Mouse (Mus musculus): ENCODE data around the gene Hoxd4. TPM values are rescaled to one million over a fixed set of nuclear protein-coding genes. Genes with fewer than 3 reads are reported as not detected.

Gene Hoxd4
- polyA plus RNA-seq, 1 experiment from 2014 or later, result not detected

- no peaks in the 10 kb centered on the region for H3K36me3 ChIP-seq (ENCODE audit: control insufficient read depth, insufficient read depth, low read length)
- no peak overlapping the region for H3K27ac ChIP-seq (ENCODE audit: low read length)
- H3K9me3 ChIP-seq (replicated peaks; ENCODE audit: control insufficient read depth, low read length, poor library complexity, severe bottlenecking), result no peaks in the 10 kb centered on the region
- 8% methylated on average over 4 of the region's 4 CpGs for WGBS
- no peak for ATAC-seq
- H3K4me3 ChIP-seq (ENCODE audit: low read depth, low read length), result no peak overlapping the region
- H3K4me1 ChIP-seq (ENCODE audit: control insufficient read depth, insufficient read depth, low read length), result 0 out of 2 replicates have a peak, but pooled peaks cover 6% of the 10 kb centered on the region
- peaks cover 85% of the 10 kb centered on the region for H3K27me3 ChIP-seq (ENCODE audit: control insufficient read depth, insufficient read depth, low read depth, low read length)
- no peak overlapping the region for H3K4me2 ChIP-seq (ENCODE audit: low read length)
- H3K9ac ChIP-seq (ENCODE audit: low read depth, low read length), result no peak overlapping the region
Measured at GRCm38 (mm10) chr2:74685059-74685603, 26.6 kb upstream of the Hoxd4 start.

GRCm38 (mm10) chr2:74686301-74686987 is 25.3 kb upstream of the Hoxd4 start:
- Histone ChIP-seq H3K27me3 (ENCODE audit: control insufficient read depth, insufficient read depth, low read depth, low read length) (peaks cover 80% of the 10 kb centered on the region), H3K36me3 (ENCODE audit: control insufficient read depth, insufficient read depth, low read length) (no peaks in the 10 kb centered on the region), H3K4me1 (ENCODE audit: control insufficient read depth, insufficient read depth, low read length) (0 out of 2 replicates have a peak, but pooled peaks cover 6% of the 10 kb centered on the region), H3K9me3 (replicated peaks; ENCODE audit: control insufficient read depth, low read length, poor library complexity, severe bottlenecking) (no peaks in the 10 kb centered on the region), H3K9ac (ENCODE audit: low read depth, low read length) (no peak overlapping the region), H3K4me2 (ENCODE audit: low read length) (no peak overlapping the region), H3K27ac (ENCODE audit: low read length) (no peak overlapping the region), H3K4me3 (ENCODE audit: low read depth, low read length) (no peak overlapping the region)
- no peak for ATAC-seq
- 3% methylated on average over 17 of the region's 17 CpGs for WGBS

- ATAC-seq, result no peak
- H3K4me2 ChIP-seq (ENCODE audit: low read length), result no peak overlapping the region
- 0 out of 2 replicates have a peak, but pooled peaks cover 3% of the 10 kb centered on the region for H3K4me1 ChIP-seq (ENCODE audit: control insufficient read depth, insufficient read depth, low read length)
- WGBS, result 2% methylated on average over 27 of the region's 27 CpGs
- H3K4me3 ChIP-seq (ENCODE audit: low read depth, low read length), result no peak overlapping the region
- no peak overlapping the region for H3K27ac ChIP-seq (ENCODE audit: low read length)
- no peaks in the 10 kb centered on the region for H3K9me3 ChIP-seq (replicated peaks; ENCODE audit: control insufficient read depth, low read length, poor library complexity, severe bottlenecking)
- peaks cover 79% of the 10 kb centered on the region for H3K27me3 ChIP-seq (ENCODE audit: control insufficient read depth, insufficient read depth, low read depth, low read length)
- no peaks in the 10 kb centered on the region for H3K36me3 ChIP-seq (ENCODE audit: control insufficient read depth, insufficient read depth, low read length)
- H3K9ac ChIP-seq (ENCODE audit: low read depth, low read length), result no peak overlapping the region
Measured at GRCm38 (mm10) chr2:74686988-74687697, 24.6 kb upstream of the Hoxd4 start.

DNA sequence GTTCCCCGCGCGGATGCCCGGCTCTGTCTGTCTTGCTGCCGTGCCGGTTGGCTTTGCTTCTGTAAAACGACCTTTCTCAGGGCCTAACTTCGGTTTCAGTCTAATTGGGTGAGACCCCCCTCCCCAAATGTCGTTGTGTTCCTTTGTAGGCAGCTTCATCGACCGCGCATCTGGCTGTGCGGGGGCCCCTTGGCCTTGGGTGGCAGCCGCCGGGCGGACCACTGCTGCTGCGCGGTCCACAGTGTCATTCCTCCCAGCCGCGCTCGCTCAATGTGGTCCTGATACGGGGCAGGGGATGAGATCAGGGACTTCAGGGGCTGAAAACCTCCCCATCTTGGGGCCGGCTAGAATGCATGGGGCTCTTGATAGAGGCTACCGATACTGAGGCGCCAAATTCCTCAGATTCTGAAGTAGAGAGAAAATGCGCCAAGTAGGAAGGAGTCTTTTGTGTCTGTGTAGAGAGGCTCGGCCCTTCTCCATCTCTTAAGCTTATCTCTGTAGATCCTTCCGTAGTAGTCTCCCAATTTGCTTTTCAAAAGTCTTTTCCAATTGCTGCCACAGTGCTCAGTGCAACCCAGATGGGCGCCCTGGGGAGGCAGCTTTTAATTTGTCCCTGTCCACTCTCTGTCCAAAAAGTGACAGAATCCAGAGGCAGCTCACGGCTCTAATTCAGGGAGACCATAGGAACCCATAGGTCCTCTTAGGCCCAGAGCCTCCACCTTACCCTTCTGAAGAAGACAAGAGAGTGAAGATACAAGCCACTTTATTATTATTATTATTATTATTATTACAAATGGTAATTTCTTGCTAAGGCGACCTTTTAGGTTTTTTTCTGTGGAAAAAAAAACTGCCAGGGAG is 23.8 kb upstream of the Hoxd4 start:
- Histone ChIP-seq H3K9me3 (replicated peaks; ENCODE audit: control insufficient read depth, low read length, poor library complexity, severe bottlenecking) (no peaks in the 10 kb centered on the region), H3K36me3 (ENCODE audit: control insufficient read depth, insufficient read depth, low read length) (no peaks in the 10 kb centered on the region), H3K27ac (ENCODE audit: low read length) (no peak overlapping the region), H3K27me3 (ENCODE audit: control insufficient read depth, insufficient read depth, low read depth, low read length) (peaks cover 79% of the 10 kb centered on the region), H3K9ac (ENCODE audit: low read depth, low read length) (no peak overlapping the region), H3K4me3 (ENCODE audit: low read depth, low read length) (no peak overlapping the region), H3K4me1 (ENCODE audit: control insufficient read depth, insufficient read depth, low read length) (no peaks in the 10 kb centered on the region), H3K4me2 (ENCODE audit: low read length) (no peak overlapping the region)
- under 1% methylated on average over 31 of the region's 31 CpGs for WGBS
- ATAC-seq, result no peak

- ATAC-seq, result no peak
- Histone ChIP-seq H3K27me3 (ENCODE audit: control insufficient read depth, insufficient read depth, low read depth, low read length) (peaks cover 79% of the 10 kb centered on the region), H3K27ac (ENCODE audit: low read length) (no peak overlapping the region), H3K4me1 (ENCODE audit: control insufficient read depth, insufficient read depth, low read length) (no peaks in the 10 kb centered on the region), H3K9ac (ENCODE audit: low read depth, low read length) (no peak overlapping the region), H3K9me3 (replicated peaks; ENCODE audit: control insufficient read depth, low read length, poor library complexity, severe bottlenecking) (no peaks in the 10 kb centered on the region), H3K4me3 (ENCODE audit: low read depth, low read length) (no peak overlapping the region), H3K4me2 (ENCODE audit: low read length) (no peak overlapping the region), H3K36me3 (ENCODE audit: control insufficient read depth, insufficient read depth, low read length) (no peaks in the 10 kb centered on the region)
- WGBS, result 4% methylated on average over 12 of the region's 12 CpGs
Measured at GRCm38 (mm10) chr2:74688795-74689573, 22.7 kb upstream of the Hoxd4 start.

DNA sequence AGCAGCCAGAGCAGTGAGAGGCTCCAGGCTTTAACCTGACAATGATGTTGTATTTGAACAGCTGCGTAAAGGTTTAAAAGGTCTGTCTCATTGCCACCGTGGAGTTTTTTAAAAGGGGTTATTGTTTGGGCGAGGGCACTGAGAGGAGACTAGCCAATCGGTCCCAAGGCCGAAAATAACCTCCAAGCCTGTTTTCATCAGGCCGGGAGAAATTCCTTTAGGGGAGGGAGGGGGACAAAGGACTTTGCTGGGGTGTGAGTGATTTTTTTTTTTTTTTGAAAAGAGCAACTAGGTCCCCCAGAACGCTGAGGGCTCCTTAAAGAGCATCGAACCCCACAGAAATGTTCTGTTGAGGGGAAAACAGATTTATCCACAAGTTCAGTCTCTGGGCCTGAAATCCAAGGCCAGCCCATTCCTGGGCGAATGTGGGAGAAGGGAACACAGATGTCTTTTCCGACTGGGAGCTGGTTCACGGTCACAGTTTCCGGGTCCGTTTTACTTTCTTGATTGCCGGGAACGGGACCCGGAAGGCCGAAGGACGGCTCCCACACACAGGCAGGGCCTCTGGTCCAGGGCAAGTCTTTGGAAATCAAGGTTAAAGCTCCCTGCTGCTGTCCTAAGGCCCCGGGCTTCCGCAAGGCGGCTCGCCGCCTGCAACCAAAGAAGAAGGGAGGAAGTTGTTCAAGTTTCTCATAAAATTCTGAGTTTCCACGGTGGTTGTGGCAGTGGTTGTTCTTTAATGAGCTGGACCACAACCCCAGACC is 22.0 kb upstream of the Hoxd4 start:
- H3K36me3 ChIP-seq (ENCODE audit: control insufficient read depth, insufficient read depth, low read length), result no peaks in the 10 kb centered on the region
- no peak overlapping the region for H3K27ac ChIP-seq (ENCODE audit: low read length)
- H3K9ac ChIP-seq (ENCODE audit: low read depth, low read length), result no peak overlapping the region
- no peaks in the 10 kb centered on the region for H3K4me1 ChIP-seq (ENCODE audit: control insufficient read depth, insufficient read depth, low read length)
- H3K4me3 ChIP-seq (ENCODE audit: low read depth, low read length), result no peak overlapping the region
- H3K27me3 ChIP-seq (ENCODE audit: control insufficient read depth, insufficient read depth, low read depth, low read length), result peaks cover 79% of the 10 kb centered on the region
- no peak overlapping the region for H3K4me2 ChIP-seq (ENCODE audit: low read length)
- no peak for ATAC-seq
- WGBS, result under 1% methylated on average over 24 of the region's 24 CpGs
- no peaks in the 10 kb centered on the region for H3K9me3 ChIP-seq (replicated peaks; ENCODE audit: control insufficient read depth, low read length, poor library complexity, severe bottlenecking)

DNA sequence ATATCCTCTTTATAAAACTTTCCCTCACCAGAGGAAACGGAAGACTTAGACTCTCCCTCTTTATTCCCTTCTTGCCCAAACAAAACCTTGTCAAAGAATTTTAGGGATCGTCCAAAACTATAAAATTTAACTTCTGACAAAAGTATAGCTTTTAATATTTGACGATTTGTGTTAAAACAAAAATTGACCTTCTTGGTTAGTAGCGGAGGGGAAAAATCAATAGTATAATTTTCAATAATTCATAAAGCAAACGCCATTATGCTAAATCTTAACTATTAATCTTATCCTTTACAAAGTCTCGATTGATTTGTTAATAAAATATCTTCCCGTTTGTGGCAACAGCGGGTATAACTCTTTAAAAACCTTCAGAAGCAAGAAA is 21.4 kb upstream of the Hoxd4 start:
- WGBS, result 9% methylated on average over 8 of the region's 8 CpGs
- no peak overlapping the region for H3K9ac ChIP-seq (ENCODE audit: low read depth, low read length)
- peaks cover 79% of the 10 kb centered on the region for H3K27me3 ChIP-seq (ENCODE audit: control insufficient read depth, insufficient read depth, low read depth, low read length)

More for the DNA sequence above, 21.4 kb upstream of the Hoxd4 start:
- Histone ChIP-seq H3K9me3 (replicated peaks; ENCODE audit: control insufficient read depth, low read length, poor library complexity, severe bottlenecking) (no peaks in the 10 kb centered on the region), H3K4me1 (ENCODE audit: control insufficient read depth, insufficient read depth, low read length) (no peaks in the 10 kb centered on the region), H3K4me2 (ENCODE audit: low read length) (no peak overlapping the region), H3K27ac (ENCODE audit: low read length) (no peak overlapping the region), H3K36me3 (ENCODE audit: control insufficient read depth, insufficient read depth, low read length) (no peaks in the 10 kb centered on the region), H3K4me3 (ENCODE audit: low read depth, low read length) (no peak overlapping the region)
- no peak for ATAC-seq

Measured in midbrain, embryonic 16.5 days (tissue).